Mouse (Mus musculus) myocyte (in vitro differentiated cells): ENCODE data around the gene S100a4.

ENCODE experiments used
- E2F4 ChIP-seq: IDR thresholded peaks from one replicate; pipeline ENCODE4 v1.6.1; 2011; ENCODE audit warnings: mild to moderate bottlenecking, control low read depth, moderate library complexity; ENCODE audit not compliant: insufficient read depth
- MAX ChIP-seq: IDR thresholded peaks from one replicate; pipeline ENCODE4 v1.6.1; 2011; ENCODE audit warnings: low read depth, mild to moderate bottlenecking, control low read depth
- MYOD1 ChIP-seq, 3 experiments: IDR thresholded peaks; one replicate each; pipeline ENCODE4 v1.6.1; 2011; ENCODE audit warnings: control low read depth in 2 of 3, low read depth in 2 of 3, mild to moderate bottlenecking in 2 of 3, moderate library complexity in 1 of 3; ENCODE audit not compliant: insufficient read length in 2 of 3, control insufficient read depth in 1 of 3
- MYOG ChIP-seq, 3 experiments: IDR thresholded peaks; one replicate each; pipeline ENCODE4 v1.6.1; 2011; ENCODE audit warnings: control low read depth in 2 of 3, low read depth in 2 of 3, mild to moderate bottlenecking in 2 of 3; ENCODE audit not compliant: insufficient read length in 2 of 3, control insufficient read depth in 1 of 3, insufficient read depth in 1 of 3
- POLR2A ChIP-seq: IDR thresholded peaks from one replicate; pipeline ENCODE4 v1.6.1; 2011; ENCODE audit warnings: low read depth, mild to moderate bottlenecking, control low read depth, moderate library complexity; ENCODE audit not compliant: insufficient read length
- USF1 ChIP-seq: IDR thresholded peaks from one replicate; pipeline ENCODE4 v1.6.1; 2011; ENCODE audit warnings: low read depth, mild to moderate bottlenecking, control low read depth, moderate library complexity

- no peak for TF ChIP-seq USF1
- no peak for TF ChIP-seq POLR2A
- TF ChIP-seq MYOD1 (IDR thresholded peaks at IDR 0.05; ENCODE audit: control insufficient read depth in 1 of 3, insufficient read length in 2 of 3, low read depth in 2 of 3): no peak
- no peak for TF ChIP-seq MAX
- no peak for TF ChIP-seq MYOG (IDR thresholded peaks at IDR 0.05; ENCODE audit: control insufficient read depth in 1 of 3, insufficient read depth in 1 of 3, insufficient read length in 2 of 3, low read depth in 2 of 3)
- no peak for TF ChIP-seq E2F4
Measured at GRCm38 (mm10) chr3:90631984-90632383, 28.4 kb downstream of the S100a4 start.
